Mouse (Mus musculus) heart, postnatal 0 days (tissue): ENCODE data around the gene Plekhg2. TPM values are rescaled to one million over a fixed set of nuclear protein-coding genes. Genes with fewer than 3 reads are reported as not detected.

Source experiments
- ATAC-seq: fragments of 200-750 bp; cut with Nextera tagmentation; 2 replicates; pipeline ENCODE4 v1.8.0; 2017; ENCODE audit warnings: low read depth, moderate number of reproducible peaks, moderate library complexity; ENCODE audit not compliant: insufficient read depth
- DNase-seq: peaks from one replicate; pipeline ENCODE4 v3.0.0-alpha.2; 2016; ENCODE audit warnings: low spot score
- H3K27ac ChIP-seq: fragments of 300-500 bp; sonication (generic); 2 replicates; pipeline ENCODE4 v1.5.1; 2014; ENCODE audit warnings: low read depth, mild to moderate bottlenecking
- H3K27me3 ChIP-seq: fragments of 300-500 bp; sonication (generic); 2 replicates; pipeline ENCODE4 v1.6.1; 2014; ENCODE audit warnings: low read length, mixed read lengths; ENCODE audit not compliant: control insufficient read depth, insufficient read depth
- H3K36me3 ChIP-seq: fragments of 300-500 bp; sonication (generic); replicated peaks from 2 replicates; pipeline ENCODE4 v1.6.1; 2014; ENCODE audit warnings: low read length, mixed read lengths; ENCODE audit not compliant: control insufficient read depth, insufficient read depth
- H3K4me1 ChIP-seq: fragments of 300-500 bp; sonication (generic); 2 replicates; pipeline ENCODE4 v1.6.1; 2014; ENCODE audit warnings: antibody characterized with exemption; ENCODE audit not compliant: control insufficient read depth, insufficient read depth
- H3K4me2 ChIP-seq: fragments of 300-500 bp; sonication (generic); 2 replicates; pipeline ENCODE4 v1.6.1; 2014; ENCODE audit warnings: low read depth, mild to moderate bottlenecking, low read length, moderate library complexity
- H3K4me3 ChIP-seq: fragments of 300-500 bp; sonication (generic); 2 replicates; pipeline ENCODE4 v1.5.1; 2014; ENCODE audit warnings: low read depth, low read length
- H3K9ac ChIP-seq: fragments of 300-500 bp; sonication (generic); replicated peaks from 2 replicates; pipeline ENCODE4 v1.6.1; 2014; ENCODE audit warnings: low read depth, low read length, mixed read lengths
- H3K9me3 ChIP-seq: fragments of 300-500 bp; sonication (generic); replicated peaks from 2 replicates; pipeline ENCODE4 v1.6.1; 2016; ENCODE audit warnings: low read length; ENCODE audit not compliant: control insufficient read depth
- CTCF ChIP-seq: IDR thresholded peaks from 2 replicates; pipeline ENCODE4 v1.5.1; 2016; ENCODE audit warnings: antibody characterized with exemption, control low read depth, low read depth
- EP300 ChIP-seq: IDR thresholded peaks from 2 replicates; pipeline ENCODE4 v1.6.1; 2016; ENCODE audit warnings: antibody characterized with exemption, low read depth
- WGBS: fragments of 180-500 bp; shearing (Covaris S2); extraction: QIAGEN DNeasy Blood & Tissue Kit; methylation state at CpG from one replicate; pipeline ENCODE4 v1.1.7; 2014; 5-methylcytosine and 5-hydroxymethylcytosine counted together
- polyA plus RNA-seq: library from polyadenylated mRNA; unstranded; fragments of >200 nt; fragmentation: Nextera tagmentation; extraction: Ambion mirVana; gene quantifications from 2 replicates; pipeline ENCODE4 v1.2.1, GENCODE M21; 2015
- total RNA-seq: library from RNA; depleted of rRNA; stranded (reverse); fragments of >200 nt; gene quantifications from 2 replicates; pipeline ENCODE4 v1.2.3, GENCODE M21; 2014; ENCODE audit warnings: low replicate concordance

Gene Plekhg2
- total and polyA plus RNA-seq, 2 experiments from 2014 or later, result 13.7 to 41.7 TPM

DNA sequence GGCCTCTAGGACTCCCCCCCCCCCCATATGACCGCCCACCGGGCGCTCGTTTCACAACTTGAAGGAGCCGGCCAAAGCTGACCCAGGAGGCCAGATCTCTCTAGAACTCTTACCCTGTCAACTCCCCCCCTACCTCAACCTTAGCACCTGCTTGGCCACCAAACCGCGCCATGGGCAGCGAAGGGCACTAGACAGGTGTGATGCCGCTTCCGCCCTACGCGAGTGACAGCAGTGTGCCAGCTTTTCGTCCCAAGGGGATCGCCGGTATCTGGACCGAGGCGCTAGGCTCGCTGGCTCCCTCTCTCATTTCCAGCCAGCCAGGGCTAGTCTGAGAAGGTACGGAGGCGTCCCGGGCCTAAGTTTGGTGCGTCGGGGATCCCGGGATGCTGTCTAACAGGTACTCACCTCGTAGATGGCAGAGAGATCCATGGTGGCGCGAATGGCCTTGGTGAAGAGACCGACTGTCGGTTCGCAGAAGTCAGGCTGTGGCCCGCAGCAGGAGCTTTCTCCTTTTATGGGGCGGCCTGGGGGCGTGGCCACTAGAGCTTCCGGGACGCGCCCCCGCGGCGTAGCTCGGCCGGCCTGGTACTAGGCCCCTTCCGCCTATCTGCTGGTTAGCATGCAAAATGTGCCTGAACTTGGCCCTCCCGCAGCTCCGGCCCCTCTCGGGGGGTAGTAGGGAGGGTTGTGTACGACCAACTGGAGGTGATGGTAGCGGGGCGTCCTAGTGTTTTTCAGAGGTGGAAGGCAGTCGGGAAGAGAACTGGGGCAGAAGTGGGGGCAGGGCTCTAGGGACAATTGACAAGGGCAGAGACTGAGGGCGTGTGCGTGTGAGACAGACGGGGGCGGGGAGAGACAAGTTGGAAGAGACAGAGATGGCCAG is 6.6 kb upstream of the Plekhg2 start:
- DNase-seq (peak; percentile 93), ATAC-seq (peak; percentile 50)
- no peaks in the 10 kb centered on the region for H3K9me3 ChIP-seq
- no peaks in the 10 kb centered on the region for H3K27me3 ChIP-seq
- H3K27ac ChIP-seq, result peak overlapping the region; percentile 100
- peaks cover 13% of the 10 kb centered on the region for H3K36me3 ChIP-seq
- H3K4me3 ChIP-seq, result peak overlapping the region; percentile 89
- TF ChIP-seq EP300, result no peak
- no peak for TF ChIP-seq CTCF
- H3K4me1 ChIP-seq, result peaks cover 62% of the 10 kb centered on the region
- peak overlapping the region; percentile 95 for H3K9ac ChIP-seq
- H3K4me2 ChIP-seq, result peak overlapping the region; percentile 95
- under 1% methylated on average over 52 of the region's 53 CpGs for WGBS

DNA sequence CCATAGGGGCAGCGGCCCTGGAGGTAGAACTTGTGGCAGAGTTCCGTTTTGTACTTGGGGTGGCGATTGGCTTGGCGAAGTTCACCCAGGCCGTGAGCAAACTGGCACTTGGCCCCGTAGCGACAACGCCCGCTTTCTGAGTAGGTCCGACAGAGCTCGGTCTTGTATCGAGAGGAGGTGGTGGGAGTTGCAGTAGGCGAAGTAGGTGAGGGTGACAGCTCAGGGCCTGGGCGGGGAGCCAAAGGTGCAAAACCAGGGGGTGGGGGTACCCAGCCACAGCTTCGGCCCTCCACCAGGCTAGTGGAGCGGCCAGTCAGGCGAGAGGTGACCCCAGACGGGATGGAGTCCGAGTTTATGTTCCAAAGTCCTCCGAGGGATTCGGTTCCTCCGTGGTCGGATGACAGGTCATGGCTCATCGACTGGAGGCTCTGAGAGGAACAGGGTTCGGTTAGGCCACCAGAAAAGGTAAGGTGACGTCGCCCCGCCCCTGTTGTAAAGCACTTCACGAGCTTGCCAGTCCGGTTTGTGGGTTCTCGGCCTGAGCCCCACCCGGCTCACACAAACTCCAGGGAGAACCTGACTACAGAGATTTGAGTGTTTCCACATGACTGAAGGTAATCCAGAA is 5.8 kb upstream of the Plekhg2 start:
- H3K4me3 ChIP-seq, result peak overlapping the region; percentile 89
- 6% methylated on average over 32 of the region's 32 CpGs for WGBS
- H3K27ac ChIP-seq, result peak overlapping the region; percentile 100
- H3K4me2 ChIP-seq, result peak overlapping the region; percentile 95
- peaks cover 55% of the 10 kb centered on the region for H3K4me1 ChIP-seq
- H3K9ac ChIP-seq, result peak overlapping the region; percentile 95
- H3K36me3 ChIP-seq, result peaks cover 13% of the 10 kb centered on the region
- no peaks in the 10 kb centered on the region for H3K9me3 ChIP-seq
- TF ChIP-seq EP300 (no peak), CTCF (no peak)
- DNase-seq, result no peak
- no peaks in the 10 kb centered on the region for H3K27me3 ChIP-seq
- no peak for ATAC-seq

DNA sequence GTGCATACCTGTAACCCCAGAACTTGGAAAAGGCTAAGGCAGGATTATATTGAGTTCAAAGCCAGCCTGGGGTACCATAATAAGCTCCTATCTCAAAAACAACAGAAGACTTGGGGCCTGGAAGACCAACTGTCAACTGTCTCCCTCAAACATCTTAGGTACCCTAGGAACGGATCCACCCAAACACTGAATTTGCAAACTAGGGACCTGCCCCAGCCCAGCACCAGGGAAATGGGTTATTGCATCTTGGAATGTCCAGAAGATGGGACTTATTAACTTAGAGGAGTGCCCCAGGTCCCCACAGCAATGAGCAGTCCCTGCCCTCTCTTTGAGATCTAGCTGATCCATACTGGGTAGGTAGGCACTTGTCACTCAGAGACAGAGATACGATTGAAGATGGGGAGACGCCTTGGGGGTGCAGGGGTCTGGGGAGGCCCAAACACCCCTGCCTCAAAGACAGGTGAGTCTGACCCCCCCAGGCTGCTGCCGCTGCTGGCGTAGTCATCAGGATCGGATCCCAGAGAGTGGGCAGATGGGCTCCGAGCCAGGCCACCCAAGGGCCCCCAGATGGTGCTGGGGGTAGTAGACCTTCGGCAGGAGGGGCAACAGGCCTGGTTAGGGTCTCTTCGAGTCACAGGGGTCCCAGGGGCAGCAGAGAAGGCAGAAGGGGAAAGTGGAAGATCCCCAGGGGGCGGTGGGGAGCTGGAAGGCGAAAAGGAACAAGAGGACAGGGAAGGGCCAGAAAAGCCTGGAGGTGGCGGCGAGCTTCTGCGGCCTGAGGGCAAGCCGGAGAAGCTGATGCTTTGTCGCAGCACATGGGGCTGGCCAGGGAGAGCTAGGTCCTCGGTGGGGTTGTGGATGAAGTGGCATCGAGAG is 5.0 kb upstream of the Plekhg2 start:
- H3K4me3 ChIP-seq, result peak overlapping the region; percentile 89
- H3K4me1 ChIP-seq, result peaks cover 47% of the 10 kb centered on the region
- H3K4me2 ChIP-seq, result peak overlapping the region; percentile 95
- peak overlapping the region; percentile 95 for H3K9ac ChIP-seq
- ATAC-seq (no peak), DNase-seq (no peak)
- TF ChIP-seq CTCF (no peak), EP300 (no peak)
- H3K9me3 ChIP-seq, result no peaks in the 10 kb centered on the region
- peaks cover 13% of the 10 kb centered on the region for H3K36me3 ChIP-seq
- no peaks in the 10 kb centered on the region for H3K27me3 ChIP-seq
- peak overlapping the region; percentile 100 for H3K27ac ChIP-seq
- WGBS, result 48% methylated on average over 18 of the region's 18 CpGs

DNA sequence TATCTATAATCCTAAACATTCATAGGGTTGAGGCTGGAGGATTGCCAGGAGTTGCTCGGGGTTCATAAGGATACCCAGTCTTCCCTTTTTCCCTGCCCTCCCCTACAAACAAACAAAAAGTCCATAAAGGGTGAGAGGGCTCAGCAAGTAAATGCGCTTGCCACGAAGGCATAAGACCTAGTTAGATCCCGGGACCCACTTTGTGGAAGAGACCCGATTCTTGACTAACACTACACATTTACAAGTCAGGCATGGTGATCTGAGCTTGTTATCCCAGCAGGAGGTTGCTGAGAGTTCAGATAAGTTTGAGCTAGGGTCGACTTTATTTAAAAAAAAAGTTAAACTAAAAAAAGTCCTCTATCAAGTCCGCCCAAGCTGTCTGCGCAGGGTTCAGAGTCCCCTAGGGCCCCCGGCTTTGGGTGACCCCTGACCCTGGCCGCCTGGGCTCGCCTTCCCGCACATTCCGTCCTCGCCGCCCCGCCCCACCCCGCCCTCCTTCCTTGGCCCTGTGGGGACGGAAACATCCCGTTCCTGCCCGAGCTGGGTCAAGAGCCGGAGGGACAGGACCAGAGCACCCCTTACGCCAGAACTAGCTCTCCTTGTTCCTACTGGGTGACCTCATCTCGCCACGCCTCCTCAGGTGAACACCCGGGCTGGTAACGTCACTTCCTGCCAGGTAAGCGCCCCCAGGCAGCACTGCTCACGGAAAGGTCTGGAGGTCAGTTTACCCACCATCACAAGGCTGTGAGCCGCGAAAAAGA is 3.8 kb upstream of the Plekhg2 start:
- 5% methylated on average over 30 of the region's 30 CpGs for whole genome bisulfite sequencing
- Histone ChIP-seq H3K9me3 (no peaks in the 10 kb centered on the region), H3K9ac (peak overlapping the region; percentile 65), H3K4me2 (peak overlapping the region; percentile 95), H3K4me1 (peaks cover 38% of the 10 kb centered on the region), H3K36me3 (peaks cover 13% of the 10 kb centered on the region), H3K27ac (peak overlapping the region; percentile 100), H3K4me3 (peak overlapping the region; percentile 89), H3K27me3 (no peaks in the 10 kb centered on the region)
- ATAC-seq (no peak), DNase-seq (peak; percentile 81)
- TF ChIP-seq EP300 (peak; percentile 23; the same call in 1 of the 2 replicates), CTCF (no peak)
